In the genomic region with DNA sequence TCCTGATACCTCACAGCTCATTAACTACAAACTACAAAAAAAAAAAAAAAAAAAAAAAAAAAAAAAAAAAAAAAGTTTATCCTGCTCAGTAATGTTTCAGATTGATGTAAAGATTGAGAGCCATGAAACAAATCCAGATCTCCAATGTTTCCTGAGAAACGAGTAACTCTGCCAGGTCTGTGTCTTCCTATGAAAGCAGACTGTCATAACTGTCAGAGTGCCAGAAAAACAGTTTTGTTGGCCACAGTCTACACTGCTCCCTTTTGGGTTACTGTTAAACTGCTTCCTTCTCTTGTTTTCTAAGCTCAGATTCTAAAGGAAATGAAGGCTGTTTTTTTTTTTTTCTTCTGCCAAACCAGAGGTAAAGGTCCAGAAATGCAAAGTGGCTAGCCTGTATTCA, we compare ENCODE assay signal across 26 mouse cellular contexts.
DNase-seq lines count a peak whose midpoint lies in the region; ATAC-seq and TF ChIP-seq lines count a peak whose summit lies in the region.
"Had no signal": no experiment of that assay in that cellular context is flagged by ENCODE, and none has a peak within 500 bp of the region (broad histone marks: within the 10 kb centered on the region; RNA-seq: fewer than 3 reads in every experiment).

No protein-coding gene starts in this region.

- H3K9me3 ChIP-seq in forebrain, embryonic 15.5 days: no peaks in the 10 kb centered on the region
- H3K9me3 ChIP-seq in forebrain, embryonic 12.5 days: no peaks in the 10 kb centered on the region
- H3K9me3 ChIP-seq in ES-E14 (ENCODE audit: control insufficient read depth, insufficient read depth, low read depth, low read length): no peaks in the 10 kb centered on the region
- no peaks in the 10 kb centered on the region for H3K9me3 ChIP-seq in forebrain, embryonic 16.5 days (ENCODE audit: control insufficient read depth, low read length)
- H3K9me3 ChIP-seq: heart, embryonic 10.5 days; heart, embryonic 13.5 days had no signal

- in situ Hi-C loops in ES-E14 (cut with MboI; ENCODE audit: low sequenced_read_pairs in 2 of 2, unreplicated experiment in 2 of 2): no loop called here

- H3K4me1 ChIP-seq in forebrain, embryonic 15.5 days: peaks cover 17% of the 10 kb centered on the region
- H3K4me1 ChIP-seq in forebrain, embryonic 12.5 days: peaks cover 13% of the 10 kb centered on the region
- peaks cover 0 to 2% of the 10 kb centered on the region in 2 experiments; a peak in 1 of 4 replicates for H3K4me1 ChIP-seq in ES-E14 (ENCODE audit: control insufficient read depth in 2 of 2, insufficient read depth in 2 of 2, low read length in 2 of 2, poor library complexity in 1 of 2)
- peaks cover 11% of the 10 kb centered on the region for H3K4me1 ChIP-seq in forebrain, embryonic 16.5 days (replicated peaks; ENCODE audit: control insufficient read depth, insufficient read depth, low read length)
- H3K4me1 ChIP-seq: heart, embryonic 10.5 days; heart, embryonic 13.5 days had no signal

- no peak overlapping the region for H3K27ac ChIP-seq in forebrain, embryonic 15.5 days (replicated peaks)
- H3K27ac ChIP-seq in forebrain, embryonic 12.5 days: no peak overlapping the region
- no peak overlapping the region for H3K27ac ChIP-seq in ES-E14 (ENCODE audit: insufficient read depth, low read depth, low read length, poor library complexity, severe bottlenecking)
- no peak overlapping the region for H3K27ac ChIP-seq in forebrain, embryonic 16.5 days (ENCODE audit: low read length)
- H3K27ac ChIP-seq: heart, adult 2 months; heart, embryonic 10.5 days; heart, embryonic 13.5 days; hindbrain, embryonic 14.5 days; hindbrain, postnatal 0 days had no signal

- no peak overlapping the region for H3K4me2 ChIP-seq in forebrain, embryonic 15.5 days (replicated peaks)
- H3K4me2 ChIP-seq in forebrain, embryonic 12.5 days: no peak overlapping the region
- no peak overlapping the region for H3K4me2 ChIP-seq in forebrain, embryonic 16.5 days (ENCODE audit: low read length)
- H3K4me2 ChIP-seq: heart, embryonic 13.5 days; hindbrain, embryonic 14.5 days had no signal

- 0 out of 2 replicates have a peak, but pooled peaks have one; percentile 33 for ATAC-seq in forebrain, embryonic 15.5 days (replicated peaks)
- ATAC-seq in forebrain, embryonic 12.5 days (ENCODE audit: low FRiP score): no peak
- ATAC-seq in forebrain, embryonic 16.5 days: peak; percentile 70; the same call in 1 of the 2 replicates
- ATAC-seq: activated CD4-positive, CD25-positive, alpha-beta regulatory T cell, adult 4 months; CD4-positive, CD25-positive, alpha-beta regulatory T cell, adult 4 months; hindbrain, postnatal 0 days; inflammation-experienced regulatory T-cells, adult 6 months; intestine, embryonic 16.5 days had no signal

- H3K9ac ChIP-seq in forebrain, embryonic 15.5 days (replicated peaks): no peak overlapping the region
- no peak overlapping the region for H3K9ac ChIP-seq in forebrain, embryonic 12.5 days
- no peak overlapping the region for H3K9ac ChIP-seq in ES-E14 (ENCODE audit: insufficient read depth, low read depth, low read length, poor library complexity, severe bottlenecking)
- H3K9ac ChIP-seq in forebrain, embryonic 16.5 days (replicated peaks; ENCODE audit: low read depth, low read length): no peak overlapping the region
- H3K9ac ChIP-seq: heart, embryonic 13.5 days; hindbrain, embryonic 14.5 days had no signal

- DNase-seq in ES-E14 (ENCODE audit: low read depth, low spot score): no peak
- DNase-seq in brain, adult 2 months (ENCODE audit: low read depth, low spot score): peak; percentile 28
- DNase-seq in spleen, adult 18-20 months: no peak
- DNase-seq in right cerebral cortex, adult 2 months (ENCODE audit: low spot score in 2 of 2): no peak
- DNase-seq: adrenal gland, adult 8-10 months; adrenal gland, postnatal 36 days; cerebellum, adult 18-20 months; cerebellum, adult 9-10 months; cerebellum, postnatal 14 days; gastrocnemius, postnatal 10 days; gastrocnemius, postnatal 36 days; heart, adult 2 months; heart, postnatal 14 days; heart, postnatal 4 days; kidney, adult 2 months had no signal

- no peaks in the 10 kb centered on the region for H3K27me3 ChIP-seq in forebrain, embryonic 15.5 days
- H3K27me3 ChIP-seq in forebrain, embryonic 12.5 days: no peaks in the 10 kb centered on the region
- H3K27me3 ChIP-seq in forebrain, embryonic 16.5 days (replicated peaks; ENCODE audit: control insufficient read depth, insufficient read depth, low read length): no peaks in the 10 kb centered on the region
- H3K27me3 ChIP-seq: heart, embryonic 13.5 days had no signal

- H3K36me3 ChIP-seq in forebrain, embryonic 15.5 days: no peaks in the 10 kb centered on the region
- H3K36me3 ChIP-seq in forebrain, embryonic 12.5 days (replicated peaks): no peaks in the 10 kb centered on the region
- H3K36me3 ChIP-seq in ES-E14 (ENCODE audit: control insufficient read depth, insufficient read depth, low read length, poor library complexity, severe bottlenecking): no peaks in the 10 kb centered on the region
- H3K36me3 ChIP-seq in forebrain, embryonic 16.5 days (ENCODE audit: control insufficient read depth, insufficient read depth): no peaks in the 10 kb centered on the region
- H3K36me3 ChIP-seq: heart, embryonic 10.5 days; heart, embryonic 13.5 days had no signal

- H3K4me3 ChIP-seq in forebrain, embryonic 15.5 days: no peak overlapping the region
- no peak overlapping the region for H3K4me3 ChIP-seq in forebrain, embryonic 12.5 days (replicated peaks)
- H3K4me3 ChIP-seq in ES-E14 (ENCODE audit: insufficient read depth in 1 of 2, low read depth in 1 of 2, low read length in 2 of 2, poor library complexity in 1 of 2, severe bottlenecking in 1 of 2): no peak overlapping the region
- H3K4me3 ChIP-seq in forebrain, embryonic 16.5 days (replicated peaks; ENCODE audit: low read length): no peak overlapping the region
- H3K4me3 ChIP-seq: heart, adult 2 months; heart, embryonic 10.5 days; heart, embryonic 13.5 days had no signal

- WGBS in forebrain, embryonic 15.5 days: 32% methylated on average over 1 of the region's 1 CpGs
- 79% methylated on average over 1 of the region's 1 CpGs for WGBS in forebrain, embryonic 12.5 days
- WGBS in forebrain, embryonic 16.5 days: 41% methylated on average over 1 of the region's 1 CpGs

TF ChIP-seq in ES-E14, 5 proteins besides CTCF, POLR2A, EP300 and RAD21:
- TF ChIP-seq MAFK (IDR thresholded peaks at IDR 0.05; ENCODE audit: insufficient read depth, low read depth, low read length) (no peak), HCFC1 (IDR thresholded peaks at IDR 0.05; ENCODE audit: borderline replicate concordance, insufficient read depth, low read length) (no peak), ZNF384 (IDR thresholded peaks at IDR 0.05; ENCODE audit: low read depth, low read length) (peak; percentile 43; the same call in 1 of the 2 replicates), ZC3H11A (IDR thresholded peaks at IDR 0.05; ENCODE audit: borderline replicate concordance, low read depth, low read length) (no peak)
